Mouse (Mus musculus) midbrain, embryonic 14.5 days (tissue): ENCODE measurements around the gene Stradb. TPM values are rescaled to one million over a fixed set of nuclear protein-coding genes. Genes with fewer than 3 reads are reported as not detected.

Experiments used
- ATAC-seq: fragments of 200-750 bp; cut with Nextera tagmentation; 2 replicates; pipeline ENCODE4 v1.8.0; 2017; ENCODE audit warnings: moderate number of reproducible peaks, moderate library complexity; ENCODE audit not compliant: low FRiP score, low TSS enrichment
- DNase-seq: peaks from one replicate; pipeline ENCODE4 v3.0.0-alpha.2; 2015
- H3K27ac ChIP-seq: fragments of 300-500 bp; sonication (generic); replicated peaks from 2 replicates; pipeline ENCODE4 v1.5.1; 2014; ENCODE audit warnings: mild to moderate bottlenecking, low read depth, low read length, moderate library complexity
- H3K27me3 ChIP-seq: fragments of 300-500 bp; sonication (generic); 2 replicates; pipeline ENCODE4 v1.6.1; 2014; ENCODE audit warnings: low read length, control low read depth, mixed read lengths; ENCODE audit not compliant: control insufficient read depth, insufficient read depth
- H3K36me3 ChIP-seq: fragments of 300-500 bp; sonication (generic); 2 replicates; pipeline ENCODE4 v1.6.1; 2014; ENCODE audit warnings: low read length, control low read depth; ENCODE audit not compliant: control insufficient read depth, insufficient read depth
- H3K4me1 ChIP-seq: fragments of 300-500 bp; sonication (generic); 2 replicates; pipeline ENCODE4 v1.6.1; 2014; ENCODE audit warnings: mild to moderate bottlenecking, antibody characterized with exemption, low read length, control low read depth; ENCODE audit not compliant: control insufficient read depth, insufficient read depth
- H3K4me2 ChIP-seq: fragments of 300-500 bp; sonication (generic); 2 replicates; pipeline ENCODE4 v1.6.1; 2014; ENCODE audit warnings: mild to moderate bottlenecking, low read length, moderate library complexity
- H3K4me3 ChIP-seq: fragments of 300-500 bp; sonication (generic); replicated peaks from 2 replicates; pipeline ENCODE4 v1.5.1; 2014; ENCODE audit warnings: low read depth, low read length
- H3K9ac ChIP-seq: fragments of 300-500 bp; sonication (generic); replicated peaks from 2 replicates; pipeline ENCODE4 v1.6.1; 2014; ENCODE audit warnings: mild to moderate bottlenecking, low read length, moderate library complexity
- H3K9me3 ChIP-seq: fragments of 300-500 bp; sonication (generic); 2 replicates; pipeline ENCODE4 v1.6.1; 2016; ENCODE audit warnings: low read length, control low read depth, mixed read lengths; ENCODE audit not compliant: control insufficient read depth
- WGBS: fragments of 180-500 bp; shearing (Covaris S2); extraction: QIAGEN DNeasy Blood & Tissue Kit; methylation state at CpG from one replicate; pipeline ENCODE4 v1.1.7; 2014; 5-methylcytosine and 5-hydroxymethylcytosine counted together
- polyA plus RNA-seq: library from polyadenylated mRNA; unstranded; fragments of >200 nt; fragmentation: Nextera tagmentation; extraction: Ambion mirVana; gene quantifications from 2 replicates; pipeline ENCODE4 v1.2.1, GENCODE M21; 2014

The Stradb gene
- polyA plus RNA-seq, 1 experiment from 2014 or later, result 101 TPM

GRCm38 (mm10) chr1:58950899-58951648 is 22.2 kb upstream of the Stradb start:
- no peak overlapping the region for H3K9ac ChIP-seq
- peaks cover 5% of the 10 kb centered on the region for H3K36me3 ChIP-seq
- 37% methylated on average over 8 of the region's 8 CpGs for WGBS
- no peaks in the 10 kb centered on the region for H3K27me3 ChIP-seq
- no peak overlapping the region for H3K27ac ChIP-seq
- H3K4me1 ChIP-seq, result no peaks in the 10 kb centered on the region
- H3K4me3 ChIP-seq, result no peak overlapping the region
- ATAC-seq (no peak), DNase-seq (no peak)
- no peak overlapping the region for H3K4me2 ChIP-seq
- H3K9me3 ChIP-seq, result no peaks in the 10 kb centered on the region

- Histone ChIP-seq H3K27me3 (no peaks in the 10 kb centered on the region), H3K4me2 (no peak overlapping the region), H3K9me3 (no peaks in the 10 kb centered on the region), H3K4me3 (no peak overlapping the region), H3K36me3 (0 out of 2 replicates have a peak, but pooled peaks cover under 1% of the 10 kb centered on the region), H3K27ac (no peak overlapping the region), H3K4me1 (no peaks in the 10 kb centered on the region), H3K9ac (no peak overlapping the region)
- ATAC-seq (no peak), DNase-seq (no peak)
- 72% methylated on average over 4 of the region's 4 CpGs for WGBS
Measured at GRCm38 (mm10) chr1:58951841-58952240, 21.5 kb upstream of the Stradb start.

DNA sequence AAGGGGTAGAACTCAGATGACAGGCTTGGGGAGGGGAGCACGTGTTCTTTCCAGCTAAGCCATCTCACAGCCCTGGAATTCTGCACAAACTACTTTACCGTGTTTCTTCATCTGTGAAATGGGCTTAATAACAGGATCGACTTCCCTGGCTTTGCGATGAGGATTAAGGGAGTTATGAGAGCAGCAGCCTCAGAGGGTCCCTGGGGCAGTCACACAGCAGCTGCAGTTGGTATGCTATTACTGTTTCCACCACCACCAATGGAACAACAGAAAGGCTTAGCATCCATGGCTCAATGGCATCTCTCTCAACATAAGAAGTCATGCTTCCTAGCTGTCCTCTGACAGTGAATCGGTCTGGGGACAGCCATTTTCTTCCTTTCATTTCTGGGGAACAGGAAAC is 20.8 kb upstream of the Stradb start:
- H3K36me3 ChIP-seq, result no peaks in the 10 kb centered on the region
- no peak for DNase-seq
- no peaks in the 10 kb centered on the region for H3K27me3 ChIP-seq
- no peak overlapping the region for H3K27ac ChIP-seq
- H3K4me2 ChIP-seq, result no peak overlapping the region
- ATAC-seq, result no peak
- H3K4me1 ChIP-seq, result no peaks in the 10 kb centered on the region
- WGBS, result 72% methylated on average over 5 of the region's 5 CpGs
- H3K9me3 ChIP-seq, result no peaks in the 10 kb centered on the region
- H3K9ac ChIP-seq, result no peak overlapping the region
- no peak overlapping the region for H3K4me3 ChIP-seq

GRCm38 (mm10) chr1:58952997-58953396 is 20.3 kb upstream of the Stradb start:
- 67% methylated on average over 4 of the region's 4 CpGs for WGBS
- Histone ChIP-seq H3K4me1 (no peaks in the 10 kb centered on the region), H3K27ac (no peak overlapping the region), H3K4me3 (no peak overlapping the region), H3K9me3 (no peaks in the 10 kb centered on the region), H3K27me3 (no peaks in the 10 kb centered on the region), H3K36me3 (no peaks in the 10 kb centered on the region), H3K9ac (no peak overlapping the region), H3K4me2 (no peak overlapping the region)
- ATAC-seq, result no peak
- no peak for DNase-seq

DNA sequence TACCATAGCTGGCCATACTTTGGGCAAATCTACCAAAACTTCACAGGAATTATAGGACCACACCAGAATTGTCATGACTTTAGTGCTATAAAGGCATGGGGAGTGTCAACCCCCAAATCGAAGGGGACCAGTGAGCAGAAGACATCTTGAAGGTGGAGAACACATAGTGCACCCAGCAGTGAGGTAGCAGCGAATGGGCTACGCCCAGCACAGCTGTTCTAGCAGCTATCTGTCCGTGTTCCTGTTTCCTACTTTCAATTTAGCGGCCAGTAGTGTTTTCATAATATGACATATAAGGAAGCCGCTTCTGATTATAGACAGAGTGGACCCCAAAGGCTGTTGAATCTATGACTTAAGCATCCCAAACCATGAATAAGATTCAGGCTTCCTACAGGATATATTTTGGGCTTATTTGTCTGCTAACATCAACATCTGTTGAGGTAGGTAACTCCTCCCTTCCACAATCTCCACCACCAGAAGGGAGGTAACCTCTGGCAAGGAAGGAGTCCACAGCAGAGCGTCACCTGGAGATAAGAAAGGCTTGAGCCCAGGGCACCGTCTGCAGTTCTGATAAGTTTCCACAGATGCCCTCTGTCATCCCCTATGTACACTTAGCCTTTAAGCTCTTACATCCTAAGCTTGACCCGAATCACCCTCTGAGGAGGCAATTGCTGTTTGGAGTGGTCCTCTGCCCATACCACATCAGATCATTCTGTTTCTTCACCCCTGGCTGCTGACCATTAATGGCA is 19.5 kb upstream of the Stradb start:
- H3K36me3 ChIP-seq, result no peaks in the 10 kb centered on the region
- ATAC-seq, result no peak

DNA sequence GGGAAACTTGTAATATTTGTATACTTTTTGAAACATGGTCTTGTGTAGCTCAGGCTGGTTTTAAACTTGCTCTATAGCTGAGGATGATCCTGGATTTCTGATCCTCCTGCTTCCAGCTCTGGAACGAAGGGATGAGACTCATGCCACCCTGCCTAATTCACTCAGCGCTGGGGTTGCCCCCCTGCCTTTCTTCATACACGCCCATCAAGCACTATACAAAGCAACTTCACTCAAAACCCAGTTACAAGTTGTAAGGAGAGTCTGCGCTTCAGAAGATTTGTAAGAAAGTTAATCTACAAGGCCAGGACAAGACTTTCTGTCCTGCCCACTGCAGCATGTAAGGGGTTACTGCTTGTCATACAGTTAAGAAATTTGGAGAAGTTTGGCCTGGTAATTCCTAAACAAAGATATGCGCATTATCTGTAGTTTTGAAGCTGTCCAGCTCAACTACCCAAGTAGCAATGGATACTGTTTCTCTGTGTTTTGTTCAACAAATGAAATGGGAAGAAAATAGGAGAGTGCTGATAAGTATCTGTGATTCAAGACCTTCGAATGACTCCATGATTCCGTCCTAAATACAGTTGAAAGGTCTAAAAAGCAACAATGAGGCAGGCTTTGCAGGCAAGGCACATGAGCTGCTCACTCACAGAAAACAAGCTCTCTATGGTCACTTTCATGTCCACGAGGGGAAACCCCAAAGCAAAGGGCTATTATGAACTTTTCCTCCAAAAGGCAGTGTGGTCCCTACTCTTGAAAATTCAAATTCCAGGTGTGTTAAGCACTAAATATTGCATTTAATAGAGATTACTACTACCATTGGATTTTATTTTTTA is 18.5 kb upstream of the Stradb start:
- DNase-seq (no peak), ATAC-seq (no peak)
- Histone ChIP-seq H3K36me3 (no peaks in the 10 kb centered on the region), H3K4me3 (no peak overlapping the region), H3K9ac (no peak overlapping the region), H3K27me3 (no peaks in the 10 kb centered on the region), H3K4me1 (0 out of 2 replicates have a peak, but pooled peaks cover 6% of the 10 kb centered on the region), H3K4me2 (no peak overlapping the region), H3K9me3 (no peaks in the 10 kb centered on the region), H3K27ac (no peak overlapping the region)
- 76% methylated on average over 8 of the region's 8 CpGs for WGBS

More for the DNA sequence above, 19.5 kb upstream of the Stradb start:
- Histone ChIP-seq H3K4me1 (0 out of 2 replicates have a peak, but pooled peaks cover 4% of the 10 kb centered on the region), H3K27ac (no peak overlapping the region), H3K4me2 (no peak overlapping the region), H3K9me3 (no peaks in the 10 kb centered on the region), H3K27me3 (no peaks in the 10 kb centered on the region), H3K4me3 (no peak overlapping the region), H3K9ac (no peak overlapping the region)
- 93% methylated on average over 9 of the region's 9 CpGs for WGBS
- DNase-seq, result no peak

GRCm38 (mm10) chr1:58955716-58956115 is 17.6 kb upstream of the Stradb start:
- DNase-seq (no peak), ATAC-seq (no peak)
- Histone ChIP-seq H3K27me3 (no peaks in the 10 kb centered on the region), H3K4me2 (no peak overlapping the region), H3K4me3 (no peak overlapping the region), H3K27ac (no peak overlapping the region), H3K36me3 (no peaks in the 10 kb centered on the region), H3K9ac (no peak overlapping the region), H3K4me1 (0 out of 2 replicates have a peak, but pooled peaks cover 6% of the 10 kb centered on the region), H3K9me3 (no peaks in the 10 kb centered on the region)
- WGBS, result 92% methylated on average over 3 of the region's 3 CpGs

GRCm38 (mm10) chr1:58956229-58956628 is 17.1 kb upstream of the Stradb start:
- Histone ChIP-seq H3K36me3 (no peaks in the 10 kb centered on the region), H3K4me2 (no peak overlapping the region), H3K4me3 (no peak overlapping the region), H3K4me1 (0 out of 2 replicates have a peak, but pooled peaks cover 6% of the 10 kb centered on the region), H3K27me3 (no peaks in the 10 kb centered on the region), H3K9ac (no peak overlapping the region), H3K27ac (no peak overlapping the region), H3K9me3 (no peaks in the 10 kb centered on the region)
- WGBS, result 86% methylated on average over 9 of the region's 9 CpGs
- no peak for DNase-seq
- ATAC-seq, result no peak
